Mouse (Mus musculus) spleen, adult 2 months (tissue): Measurements from ENCODE around the gene Ccdc33.

Experiments used
- CTCF ChIP-seq: fragments of 200-500 bp; IDR thresholded peaks from 2 replicates; pipeline ENCODE4 v1.5.1; 2011; ENCODE audit warnings: mild to moderate bottlenecking, inconsistent platforms; ENCODE audit not compliant: insufficient read depth, insufficient read length, insufficient replicate concordance; ENCODE audit errors: extremely low read depth
- POLR2A ChIP-seq: fragments of 200-500 bp; IDR thresholded peaks from 2 replicates; pipeline ENCODE4 v1.6.1; 2011; ENCODE audit warnings: low read depth, low read length, inconsistent platforms

DNA sequence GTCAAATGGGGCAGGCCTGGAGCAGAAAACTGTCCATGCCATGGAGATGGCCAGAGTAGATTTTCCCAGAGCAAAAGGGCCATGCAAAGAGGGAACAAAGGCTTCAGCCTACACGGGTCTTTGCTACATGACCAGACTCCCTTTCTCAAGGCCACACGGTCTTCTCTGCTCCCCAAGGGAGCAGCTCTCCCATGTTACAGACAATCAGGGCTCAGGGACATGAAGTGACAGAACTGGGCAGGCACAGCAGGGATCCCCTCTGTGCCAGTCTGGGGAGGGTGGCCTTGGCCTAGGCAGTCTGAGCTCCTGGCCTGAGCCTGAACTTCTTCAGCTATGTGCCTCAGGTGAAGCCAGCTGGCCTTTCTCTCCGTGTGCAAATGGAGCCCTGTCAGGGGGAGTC is 65.1 kb downstream of the Ccdc33 start:
- TF ChIP-seq CTCF (no peak), POLR2A (no peak)
